In the genomic region with DNA sequence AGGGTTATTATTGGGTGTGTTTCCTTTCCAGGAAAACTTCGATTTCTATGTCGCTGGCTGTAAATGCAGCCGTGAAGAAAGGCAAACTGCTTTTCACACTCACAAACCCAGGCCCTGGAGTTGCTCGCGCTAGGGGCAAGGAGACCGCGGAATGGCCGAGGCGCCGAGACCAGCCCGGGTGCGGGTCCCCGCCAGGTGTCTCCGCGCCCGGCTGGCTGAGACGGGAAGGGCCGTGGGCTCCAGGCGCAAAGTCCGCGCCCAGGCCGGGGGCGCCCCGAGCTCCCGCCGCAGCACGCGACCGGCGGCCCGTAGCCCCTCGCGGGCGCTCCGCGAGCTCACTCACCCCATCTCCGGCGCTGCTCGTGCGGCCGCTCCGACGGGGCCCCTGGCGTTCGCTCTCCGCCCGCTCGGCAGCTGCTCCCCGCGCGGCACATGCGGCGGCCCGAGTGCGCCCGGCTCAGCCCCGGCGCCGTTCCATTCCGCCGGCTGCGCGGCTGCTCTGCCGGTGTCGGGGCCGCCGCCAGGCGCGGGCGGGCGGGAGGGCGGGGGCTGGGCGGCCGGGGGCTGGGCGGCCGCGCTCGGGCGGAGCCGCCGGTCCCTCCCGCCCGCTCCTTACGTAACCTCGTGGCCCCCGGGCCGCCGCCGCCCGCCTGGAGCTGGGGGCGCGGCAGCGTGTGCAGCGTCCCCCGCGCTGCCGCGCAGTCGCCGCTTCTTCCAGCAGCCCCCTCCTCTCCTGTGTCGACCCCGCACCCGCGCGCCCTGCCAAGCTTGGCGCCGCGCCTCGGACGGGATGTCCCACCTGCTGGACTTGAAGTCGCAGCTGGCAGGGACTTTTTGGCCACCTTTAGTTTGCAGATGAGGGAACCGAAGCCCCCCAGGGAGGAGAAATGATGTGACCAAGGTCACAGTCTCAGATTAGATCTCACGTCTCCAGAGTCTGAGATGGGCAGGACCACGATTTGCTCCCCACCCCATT, we compare ENCODE assay signal across 8 mouse cellular contexts. TPM values are rescaled to one million over a fixed set of nuclear protein-coding genes. Genes with fewer than 3 reads are reported as not detected.
DNase-seq lines count a peak whose midpoint lies in the region; ATAC-seq and TF ChIP-seq lines count a peak whose summit lies in the region.

No protein-coding gene starts in this region.

- H3K27ac ChIP-seq in forebrain, embryonic 11.5 days (ENCODE audit: low read depth, low read length) = no peak overlapping the region
- peak overlapping the region; percentile 83 for H3K27ac ChIP-seq in hindbrain, embryonic 13.5 days
- H3K27ac ChIP-seq in liver, adult 2 months (replicated peaks; ENCODE audit: insufficient read depth, low read depth, low read length) = peak overlapping the region; percentile 73
- peak overlapping the region; percentile 70 for H3K27ac ChIP-seq in neural tube, embryonic 14.5 days (ENCODE audit: low read depth, low read length)

- H3K9me3 ChIP-seq in forebrain, embryonic 11.5 days (ENCODE audit: control insufficient read depth, low read length) = no peaks in the 10 kb centered on the region
- H3K9me3 ChIP-seq in hindbrain, embryonic 13.5 days = 0 out of 2 replicates have a peak, but pooled peaks cover 5% of the 10 kb centered on the region
- no peaks in the 10 kb centered on the region for H3K9me3 ChIP-seq in neural tube, embryonic 14.5 days (ENCODE audit: control insufficient read depth, low read length)

- H3K36me3 ChIP-seq in forebrain, embryonic 11.5 days (ENCODE audit: control insufficient read depth, insufficient read depth, low read length) = no peaks in the 10 kb centered on the region
- no peaks in the 10 kb centered on the region for H3K36me3 ChIP-seq in hindbrain, embryonic 13.5 days
- H3K36me3 ChIP-seq in liver, adult 2 months (ENCODE audit: control insufficient read depth, insufficient read depth, low read length) = no peaks in the 10 kb centered on the region
- no peaks in the 10 kb centered on the region for H3K36me3 ChIP-seq in neural tube, embryonic 14.5 days (ENCODE audit: control insufficient read depth, insufficient read depth, low read length)

- peaks cover 31% of the 10 kb centered on the region for H3K79me2 ChIP-seq in liver, adult 2 months (ENCODE audit: control insufficient read depth, insufficient read depth, low read length)

- peak; percentile 41 to 59 for DNase-seq in layer of hippocampus, postnatal 10 days (ENCODE audit: low spot score in 2 of 2)
- no peak for DNase-seq in layer of hippocampus, adult 11-12 months (ENCODE audit: low spot score)
- peak; percentile 47 for DNase-seq in adrenal gland, postnatal 14 days
- peak; percentile 72 for DNase-seq in forebrain, embryonic 11.5 days (ENCODE audit: low spot score)
- peak; percentile 60 for DNase-seq in liver, adult 2 months (ENCODE audit: extremely low read depth, low read depth, low spot score)
- no peak for DNase-seq in c-Kit-positive CD71-positive TER-119-positive erythroid progenitor cells, embryonic 14.5 days (ENCODE audit: low spot score)

- 0 out of 2 replicates have a peak, but pooled peaks have one; percentile 19 for TF ChIP-seq POLR2A in liver, adult 2 months (IDR thresholded peaks at IDR 0.05; ENCODE audit: extremely low read depth, insufficient read depth, low read length)

- ATAC-seq in forebrain, embryonic 11.5 days (replicated peaks; ENCODE audit: low FRiP score) = peak; percentile 79
- peak; percentile 80 for ATAC-seq in hindbrain, embryonic 13.5 days (ENCODE audit: low FRiP score)
- ATAC-seq in neural tube, embryonic 14.5 days (ENCODE audit: low read depth) = peak; percentile 83

- under 1% methylated on average over 108 of the region's 114 CpGs for WGBS in forebrain, embryonic 11.5 days
- 1% methylated on average over 75 of the region's 114 CpGs for WGBS in hindbrain, embryonic 13.5 days
- WGBS in liver, adult 2 months = 2% methylated on average over 114 of the region's 114 CpGs
- under 1% methylated on average over 82 of the region's 114 CpGs for WGBS in neural tube, embryonic 14.5 days

- H3K4me2 ChIP-seq in forebrain, embryonic 11.5 days (ENCODE audit: low read depth, low read length, severe bottlenecking) = peak overlapping the region; percentile 86
- peak overlapping the region; percentile 76 for H3K4me2 ChIP-seq in hindbrain, embryonic 13.5 days
- H3K4me2 ChIP-seq in neural tube, embryonic 14.5 days (ENCODE audit: low read depth, low read length) = peak overlapping the region; percentile 76

- H3K27me3 ChIP-seq in forebrain, embryonic 11.5 days (ENCODE audit: control insufficient read depth, insufficient read depth, low read length) = peaks cover 5% of the 10 kb centered on the region; the same call in 1 of the 2 replicates
- H3K27me3 ChIP-seq in hindbrain, embryonic 13.5 days = peaks cover 37% of the 10 kb centered on the region
- no peaks in the 10 kb centered on the region for H3K27me3 ChIP-seq in liver, adult 2 months (ENCODE audit: control insufficient read depth, insufficient read depth, low read length)
- no peaks in the 10 kb centered on the region for H3K27me3 ChIP-seq in neural tube, embryonic 14.5 days (ENCODE audit: control insufficient read depth, insufficient read depth, low read length)

- TF ChIP-seq CTCF in liver, adult 2 months (IDR thresholded peaks at IDR 0.05; ENCODE audit: low read depth, low read length) = no peak

- H3K4me3 ChIP-seq in forebrain, embryonic 11.5 days (ENCODE audit: low read depth, low read length) = peak overlapping the region; percentile 65
- peak overlapping the region; percentile 73 for H3K4me3 ChIP-seq in hindbrain, embryonic 13.5 days
- peak overlapping the region; percentile 74 for H3K4me3 ChIP-seq in liver, adult 2 months (ENCODE audit: insufficient read depth, low read depth, low read length)
- peak overlapping the region; percentile 67 for H3K4me3 ChIP-seq in neural tube, embryonic 14.5 days (ENCODE audit: low read depth, low read length)

- peaks cover 6% of the 10 kb centered on the region; the same call in 1 of the 2 replicates for H3K4me1 ChIP-seq in forebrain, embryonic 11.5 days (replicated peaks; ENCODE audit: control insufficient read depth, insufficient read depth, low read length)
- peaks cover 16% of the 10 kb centered on the region for H3K4me1 ChIP-seq in hindbrain, embryonic 13.5 days (replicated peaks)
- H3K4me1 ChIP-seq in liver, adult 2 months (ENCODE audit: control insufficient read depth, insufficient read depth, low read length) = peaks cover 2% of the 10 kb centered on the region
- peaks cover 10% of the 10 kb centered on the region; the same call in 1 of the 2 replicates for H3K4me1 ChIP-seq in neural tube, embryonic 14.5 days (ENCODE audit: control insufficient read depth, insufficient read depth, low read length)

- H3K9ac ChIP-seq in forebrain, embryonic 11.5 days (ENCODE audit: low read length) = peak overlapping the region; percentile 75
- H3K9ac ChIP-seq in hindbrain, embryonic 13.5 days = peak overlapping the region; percentile 82
- peak overlapping the region; percentile 97 for H3K9ac ChIP-seq in liver, adult 2 months (ENCODE audit: low read depth, low read length)
- H3K9ac ChIP-seq in neural tube, embryonic 14.5 days (replicated peaks; ENCODE audit: low read depth, low read length) = peak overlapping the region; percentile 65

RNA-seq across cellular contexts. Expression of a gene that starts 0.6 kb away (rescaled TPM):
- 100 to 1,000 TPM in 1 of 2 experiments, 10 to 100 TPM in 1; 96.8 to 103 TPM for total RNA-seq in layer of hippocampus, postnatal 10 days (2021)
- 2.5 and 3.8 TPM in 2 replicates for total RNA-seq in adrenal gland, postnatal 14 days (2021)
- 29.7 and 30.1 TPM in 2 replicates for polyA plus RNA-seq in forebrain, embryonic 11.5 days (2014; fragmentation: Nextera tagmentation; extraction: Ambion mirVana)
- 20.6 and 27.0 TPM in 2 replicates for polyA plus RNA-seq in hindbrain, embryonic 13.5 days (2015; fragmentation: Nextera tagmentation; extraction: Ambion mirVana)
- 30.9 and 32.2 TPM in 2 replicates for total RNA-seq in liver, adult 2 months (2014; rRNA removed)
- polyA plus RNA-seq in liver, adult 2 months (2012; rRNA removed) = 18.4 and 24.6 TPM in 2 replicates
- polyA plus RNA-seq in neural tube, embryonic 14.5 days (2014; fragmentation: Nextera tagmentation; extraction: Ambion mirVana) = 26.4 and 29.8 TPM in 2 replicates

RNA-seq across cellular contexts. Expression of a gene that starts 56.0 kb away (rescaled TPM):
- total RNA-seq in layer of hippocampus, postnatal 10 days (2021) = 10 to 100 TPM; 52.3 to 58.1 TPM
- 40.6 and 42.4 TPM in 2 replicates for total RNA-seq in adrenal gland, postnatal 14 days (2021)
- 117 and 130 TPM in 2 replicates for polyA plus RNA-seq in forebrain, embryonic 11.5 days (2014; fragmentation: Nextera tagmentation; extraction: Ambion mirVana)
- polyA plus RNA-seq in hindbrain, embryonic 13.5 days (2015; fragmentation: Nextera tagmentation; extraction: Ambion mirVana) = 134 and 135 TPM in 2 replicates
- total RNA-seq in liver, adult 2 months (2014; rRNA removed) = 39.8 and 50.9 TPM in 2 replicates
- polyA plus RNA-seq in liver, adult 2 months (2012; rRNA removed) = 9.1 and 10.3 TPM in 2 replicates
- polyA plus RNA-seq in neural tube, embryonic 14.5 days (2014; fragmentation: Nextera tagmentation; extraction: Ambion mirVana) = 123 and 134 TPM in 2 replicates

Comparison
In these comparisons a context has a peak if more than half of its experiments do, and no peak if none do; other contexts are left out.
1. DNase-seq: peak in layer of hippocampus, postnatal 10 days (2 of 2), adrenal gland, postnatal 14 days (single experiment), forebrain, embryonic 11.5 days (single experiment) and liver, adult 2 months (single experiment); none in layer of hippocampus, adult 11-12 months (single experiment) and c-Kit-positive CD71-positive TER-119-positive erythroid progenitor cells, embryonic 14.5 days (single experiment).
2. RNA of a gene that starts 56.0 kb away (polyA plus RNA-seq): 134 to 135 TPM in hindbrain, embryonic 13.5 days, 117 to 130 TPM in forebrain, embryonic 11.5 days and 123 to 134 TPM in neural tube, embryonic 14.5 days; 9.1 to 10.3 TPM in liver, adult 2 months; every median in the first group is over 10 times any median in the second.
3. Peak in every context shown above with its lines, with median percentiles within 50 percentile points of each other: ATAC-seq, H3K4me2 ChIP-seq, H3K4me3 ChIP-seq and H3K9ac ChIP-seq.